Mouse (Mus musculus): ENCODE measurements around the gene Zbtb17.

The Zbtb17 gene

DNA sequence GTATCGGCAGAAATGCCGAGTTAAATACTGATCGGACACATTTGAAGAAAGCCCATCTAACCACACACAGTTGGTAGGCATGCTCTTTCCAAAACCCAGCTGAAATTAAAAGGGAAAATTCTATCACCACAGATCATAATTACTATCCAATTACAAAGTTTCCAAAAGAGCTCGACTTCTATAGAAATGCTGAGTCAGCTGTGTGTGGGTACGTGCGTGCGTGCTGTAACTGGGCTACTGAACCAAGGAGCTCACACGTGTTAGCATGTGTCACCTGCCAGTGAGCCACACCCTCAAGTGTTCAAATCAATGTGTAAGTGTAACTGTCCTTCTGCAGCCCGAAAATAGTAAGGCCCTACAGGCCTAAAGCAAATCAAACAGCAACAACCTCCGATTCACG, 43.1 kb downstream of the Zbtb17 start:
- in situ Hi-C loops (cut with MboI, MseI), result no loop called here

DNA sequence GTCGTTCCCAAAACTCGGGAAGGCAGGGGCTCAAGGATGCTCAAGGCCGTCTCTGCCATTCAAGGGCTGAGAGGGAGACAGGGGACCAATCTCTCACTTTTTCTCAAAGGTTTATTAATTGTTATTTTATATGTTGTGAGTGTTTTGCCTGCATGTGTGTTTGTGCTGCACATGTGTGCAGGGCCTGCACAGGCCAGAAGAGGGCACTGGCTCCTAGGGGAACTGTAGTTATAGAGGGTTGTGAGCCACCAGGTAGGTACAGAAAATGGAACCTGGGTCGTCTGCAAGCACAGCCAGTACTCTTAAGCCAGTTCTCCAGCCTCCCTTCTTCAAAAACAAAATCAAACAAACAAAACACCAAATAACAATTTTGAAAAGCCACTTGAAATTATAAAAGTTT, 44.2 kb downstream of the Zbtb17 start:
- in situ Hi-C loops (cut with MboI, MseI), result no loop called here

DNA sequence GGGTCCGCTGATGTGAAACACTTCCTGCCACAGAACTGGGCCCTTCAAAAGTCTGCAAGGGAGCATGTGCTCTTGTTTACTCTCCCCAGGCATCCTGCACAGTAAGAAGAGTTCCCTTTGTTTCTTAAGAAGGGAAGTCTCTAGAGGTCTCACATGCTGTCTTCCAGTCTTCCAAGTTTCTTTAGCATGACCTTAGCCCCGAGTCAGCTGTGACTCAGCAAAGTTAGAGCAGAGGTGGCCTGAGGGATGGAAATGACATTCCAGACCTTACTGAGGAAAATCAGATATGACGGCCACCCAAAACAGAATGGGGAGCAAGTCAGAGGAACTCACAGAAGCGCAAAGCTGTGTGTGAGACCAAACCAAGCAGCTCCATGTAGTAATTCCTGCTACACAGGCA, 56.2 kb downstream of the Zbtb17 start:
- in situ Hi-C loops (cut with MboI, MseI), result no loop called here

DNA sequence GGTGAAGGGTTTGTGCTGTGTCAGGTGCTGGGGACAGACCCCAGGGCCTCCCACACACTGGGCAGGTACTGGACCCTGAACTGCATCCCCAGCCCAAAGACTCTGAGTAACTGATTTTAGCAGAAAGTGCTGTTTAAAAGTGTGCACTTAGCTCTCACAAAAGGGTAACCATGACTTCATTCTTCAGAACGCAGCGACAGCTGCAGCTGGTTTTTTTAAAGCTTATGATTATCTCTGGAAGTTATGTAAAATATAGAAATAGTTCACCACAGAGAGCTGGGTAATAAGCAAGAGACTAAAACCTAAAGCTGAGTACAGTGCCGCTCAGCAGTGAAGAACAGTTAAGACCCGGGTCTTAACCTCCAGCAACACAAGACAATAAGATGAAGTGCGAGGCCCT, 56.6 kb downstream of the Zbtb17 start:
- in situ Hi-C loops (cut with MboI, MseI), result no loop called here

DNA sequence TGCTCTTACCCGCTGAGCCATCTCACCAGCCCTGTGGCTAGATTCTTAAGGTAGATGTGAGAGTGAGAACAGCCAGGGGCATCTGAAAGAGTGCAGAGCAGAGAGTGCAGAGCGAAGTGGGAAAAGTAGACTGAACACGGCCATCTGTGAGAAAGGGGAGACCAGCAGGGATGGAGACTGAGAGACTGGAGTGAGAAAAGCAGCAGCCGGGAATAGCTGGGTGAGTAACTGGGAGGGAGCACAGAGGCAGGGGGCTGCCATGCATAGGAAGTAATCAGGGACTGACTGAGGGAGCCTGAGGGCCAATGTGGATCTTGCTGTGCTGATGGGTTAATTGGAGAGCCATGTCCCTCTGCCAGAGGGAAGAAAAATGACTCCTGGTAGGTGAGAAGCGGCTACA, 58.3 kb downstream of the Zbtb17 start:
- in situ Hi-C loops (cut with MboI, MseI), result no loop called here

DNA sequence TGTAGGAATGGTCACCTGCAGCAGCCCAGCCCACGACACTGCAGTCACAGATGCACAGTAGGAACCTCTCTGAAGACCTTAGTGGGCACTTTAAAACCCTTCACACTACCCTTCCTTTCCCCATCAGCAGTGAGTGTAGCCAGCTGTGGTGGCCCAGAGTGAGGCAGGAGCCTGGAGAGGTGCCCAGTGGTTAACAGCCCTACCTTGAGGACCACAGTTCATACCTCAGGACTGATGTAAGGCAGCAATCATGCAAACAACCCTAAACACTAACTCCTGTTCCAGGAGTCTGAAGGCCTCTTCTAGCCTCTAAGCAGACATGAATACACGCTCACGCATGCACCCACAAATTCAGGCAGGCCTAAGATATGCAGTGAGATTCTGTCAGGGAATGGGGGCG, 60.0 kb downstream of the Zbtb17 start:
- in situ Hi-C loops (cut with MboI, MseI), result no loop called here

DNA sequence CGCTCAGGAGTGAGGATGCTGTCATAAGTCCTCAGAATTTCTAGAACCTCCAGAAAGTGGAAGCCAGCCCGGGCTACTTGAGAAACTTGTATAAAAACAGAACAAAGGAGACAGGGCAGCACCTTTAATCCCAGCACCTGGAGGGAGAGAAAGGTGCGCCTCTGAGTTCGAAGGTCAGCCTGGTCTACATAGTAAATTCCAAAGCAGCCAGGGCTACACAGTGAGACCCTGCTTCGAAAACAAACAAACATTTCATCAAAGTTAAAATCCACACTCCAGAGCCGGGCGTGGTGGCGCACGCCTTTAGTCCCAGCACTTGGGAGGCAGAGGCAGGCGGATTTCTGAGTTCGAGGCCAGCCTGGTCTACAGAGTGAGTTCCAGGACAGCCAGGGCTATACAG, 61.4 kb downstream of the Zbtb17 start:
- in situ Hi-C loops (cut with MboI, MseI), result no loop called here

DNA sequence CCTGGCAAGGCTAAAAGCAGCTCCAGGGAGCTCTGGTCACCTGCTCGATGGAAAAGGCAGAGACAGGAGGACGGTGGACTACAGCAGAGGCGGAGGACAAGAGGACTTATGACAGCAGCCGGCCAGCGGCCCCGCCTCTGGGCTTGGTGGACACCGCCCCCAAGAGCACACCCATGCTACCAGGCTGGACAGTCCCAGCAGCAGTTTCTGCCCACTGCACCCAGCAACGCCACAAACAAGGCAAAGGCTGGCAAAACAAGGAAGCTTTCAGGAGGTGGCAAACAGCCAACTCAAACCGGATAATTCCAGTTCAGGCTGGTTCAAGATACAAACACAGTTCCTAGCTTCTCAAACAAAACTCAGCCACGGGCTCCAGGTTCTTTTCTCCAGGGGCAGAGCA, 61.9 kb downstream of the Zbtb17 start:
- in situ Hi-C loops (cut with MboI, MseI), result no loop called here

DNA sequence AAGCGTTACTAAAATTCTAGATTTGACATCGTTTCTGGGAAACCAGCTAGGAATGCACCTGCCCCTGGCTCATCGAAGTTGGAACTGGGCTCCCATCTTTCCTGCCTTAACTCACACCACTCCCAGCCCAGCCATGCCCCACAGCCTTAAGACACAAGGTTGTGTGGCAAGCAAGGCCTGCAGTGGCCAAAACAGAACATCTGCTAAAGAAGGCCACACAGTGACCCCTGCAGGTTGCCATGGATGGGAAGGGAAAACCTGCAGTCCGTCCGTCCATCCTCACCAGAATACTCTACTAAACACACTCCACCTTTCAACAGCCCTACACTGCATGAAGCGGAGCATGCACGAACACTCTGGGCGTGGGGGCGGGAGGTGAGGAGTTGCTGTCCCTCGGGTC, 62.4 kb downstream of the Zbtb17 start:
- in situ Hi-C loops (cut with MboI, MseI), result no loop called here

DNA sequence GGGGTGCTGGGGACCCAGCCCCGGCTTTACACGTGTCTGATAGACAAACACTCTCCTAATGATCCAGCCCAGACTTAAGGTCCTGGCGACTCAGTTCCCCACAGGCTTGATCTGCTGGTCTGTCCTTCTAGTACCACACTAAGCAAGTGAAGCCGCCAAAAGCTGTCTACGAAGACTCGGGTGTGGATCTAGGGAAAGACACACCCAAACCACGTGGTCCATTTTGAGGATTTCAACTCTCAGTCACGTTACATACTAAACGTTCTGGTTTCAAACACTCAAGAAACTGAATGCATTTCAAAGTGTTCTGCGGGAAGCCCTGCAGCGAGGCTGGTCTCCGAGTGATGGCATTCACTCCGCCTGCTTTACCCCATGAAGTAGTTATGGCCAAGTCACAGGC, 66.0 kb downstream of the Zbtb17 start:
- in situ Hi-C loops (cut with MboI, MseI), result no loop called here

DNA sequence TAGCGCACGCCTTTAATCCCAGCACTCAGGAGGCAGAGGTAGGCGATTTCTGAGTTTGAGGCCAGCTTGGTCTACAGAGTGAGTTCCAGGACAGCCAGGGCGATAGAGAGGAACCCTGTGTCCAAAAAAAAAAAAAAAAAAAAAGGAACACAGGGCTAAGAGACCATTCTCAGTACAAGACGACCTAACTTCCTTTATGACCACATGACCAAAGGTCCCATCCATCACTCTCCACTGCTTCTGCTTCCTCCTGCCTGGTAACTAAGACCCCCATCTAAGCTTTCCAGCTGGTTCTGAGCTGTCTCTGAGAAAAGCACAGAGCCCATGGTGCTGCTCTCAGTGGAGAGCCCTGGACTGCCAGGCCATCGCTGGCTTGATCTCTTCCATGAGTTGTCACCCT, 67.7 kb downstream of the Zbtb17 start:
- in situ Hi-C loops (cut with MboI, MseI), result no loop called here

DNA sequence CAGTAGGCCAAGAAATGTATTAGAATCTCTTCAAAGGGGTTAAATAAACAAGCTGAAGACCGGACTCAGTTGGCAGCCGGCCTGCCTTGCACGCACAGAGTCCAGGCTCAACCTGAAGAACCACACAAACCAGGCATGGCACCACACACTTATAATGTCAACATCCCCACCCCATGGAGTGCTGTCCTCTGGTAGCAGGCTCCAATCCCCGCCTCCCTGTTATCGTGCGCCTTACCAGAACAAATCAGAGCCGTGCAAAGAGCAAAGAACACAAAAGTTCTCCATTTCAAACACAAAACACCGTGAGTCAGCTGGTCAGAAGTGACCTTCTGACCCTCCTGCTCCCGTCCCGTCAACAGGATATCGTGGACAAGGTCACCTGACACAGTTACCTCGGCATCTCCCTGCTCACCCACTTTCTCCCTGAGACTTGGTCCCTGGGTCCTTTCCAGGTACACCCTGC, 69.8 kb downstream of the Zbtb17 start:
- in situ Hi-C loops (cut with MboI, MseI), result no loop called here
